Comparison of ENCODE assay signal across 9 mouse cellular contexts in the genomic region with DNA sequence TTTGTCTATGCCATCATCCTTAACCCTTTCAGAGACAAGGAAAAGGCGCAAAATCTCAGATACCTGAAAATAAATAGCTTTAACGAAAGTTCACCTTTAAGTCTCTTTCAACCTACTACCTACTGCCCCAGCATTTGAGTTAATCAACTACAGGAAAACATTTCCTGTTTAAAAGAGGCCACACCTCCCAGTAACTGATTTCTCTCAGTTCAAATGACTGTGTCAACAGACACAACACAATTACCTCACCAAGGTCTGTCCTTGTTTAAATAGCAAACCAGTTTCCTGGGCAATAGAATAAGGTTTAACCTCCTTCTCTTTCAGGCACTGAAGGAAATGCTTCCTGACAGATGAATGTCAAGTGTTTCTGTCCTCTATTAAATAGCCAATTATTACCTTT. TPM values are rescaled to one million over a fixed set of nuclear protein-coding genes. Genes with fewer than 3 reads are reported as not detected.
DNase-seq lines count a peak whose midpoint lies in the region; ATAC-seq lines count a peak whose summit lies in the region.
"Had no signal": no experiment of that assay in that cellular context is flagged by ENCODE, and none has a peak within 500 bp of the region (broad histone marks: within the 10 kb centered on the region; RNA-seq: fewer than 3 reads in every experiment).

No protein-coding gene starts in this region.

- no peak for ATAC-seq in lung, embryonic 15.5 days (ENCODE audit: borderline replicate concordance, extremely low read depth, low FRiP score, low TSS enrichment)
- ATAC-seq in liver, embryonic 15.5 days (ENCODE audit: insufficient read depth), result peak; percentile 35

- H3K9ac ChIP-seq in lung, embryonic 15.5 days, result no peak overlapping the region
- no peak overlapping the region for H3K9ac ChIP-seq in liver, embryonic 15.5 days

- H3K27ac ChIP-seq in lung, embryonic 15.5 days, result peak overlapping the region; percentile 59
- H3K27ac ChIP-seq in liver, embryonic 15.5 days (replicated peaks), result 0 out of 2 replicates have a peak overlapping the region, but pooled peaks have one; percentile 29

- no peaks in the 10 kb centered on the region for H3K27me3 ChIP-seq in lung, embryonic 15.5 days
- peaks cover 15% of the 10 kb centered on the region for H3K27me3 ChIP-seq in liver, embryonic 15.5 days

- H3K9me3 ChIP-seq in lung, embryonic 15.5 days, result no peaks in the 10 kb centered on the region
- H3K9me3 ChIP-seq in liver, embryonic 15.5 days (replicated peaks), result no peaks in the 10 kb centered on the region
- H3K9me3 ChIP-seq: megakaryocyte, embryonic 14.5 days had no signal

- peaks cover 34% of the 10 kb centered on the region for H3K36me3 ChIP-seq in lung, embryonic 15.5 days
- peaks cover 18% of the 10 kb centered on the region for H3K36me3 ChIP-seq in liver, embryonic 15.5 days (replicated peaks)

- peaks cover 40% of the 10 kb centered on the region for H3K4me1 ChIP-seq in lung, embryonic 15.5 days
- H3K4me1 ChIP-seq in liver, embryonic 15.5 days (replicated peaks), result peaks cover 38% of the 10 kb centered on the region

- WGBS in lung, embryonic 15.5 days, result 47% methylated on average over 2 of the region's 2 CpGs
- 54% methylated on average over 2 of the region's 2 CpGs for WGBS in liver, embryonic 15.5 days (ENCODE audit: insufficient replicate concordance)

- intact Hi-C loops in heart, postnatal 10 days (cut with DNase I), result loop anchor here (10.0 kb wide), 1 partner anchor 349 kb away; no protein-coding TSS in a partner anchor

- H3K4me2 ChIP-seq in lung, embryonic 15.5 days, result 0 out of 2 replicates have a peak overlapping the region, but pooled peaks have one; percentile 1
- no peak overlapping the region for H3K4me2 ChIP-seq in liver, embryonic 15.5 days

- no peak for DNase-seq in lung, postnatal 14 days
- peak; percentile 63 for DNase-seq in induced T-regulatory cell, adult 2 months (ENCODE audit: low read depth)
- peak; percentile 55 for DNase-seq in yolk sac, embryonic 10.5 days (ENCODE audit: low spot score)
- DNase-seq in heart, postnatal 10 days, result no peak
- DNase-seq in urinary bladder, adult 2 months (ENCODE audit: low spot score), result no peak
- DNase-seq: gastrocnemius, postnatal 10 days had no signal

- H3K4me3 ChIP-seq in lung, embryonic 15.5 days, result no peak overlapping the region
- H3K4me3 ChIP-seq in liver, embryonic 15.5 days (replicated peaks), result no peak overlapping the region
- H3K4me3 ChIP-seq: megakaryocyte, embryonic 14.5 days had no signal

RNA-seq across cellular contexts. Expression of a gene that starts 7.8 kb away (rescaled TPM):
- polyA plus RNA-seq in lung, embryonic 15.5 days (2015; fragmentation: Nextera tagmentation; extraction: Ambion mirVana), result 63.6 and 72.3 TPM in 2 replicates
- polyA plus RNA-seq in liver, embryonic 15.5 days (2015; fragmentation: Nextera tagmentation; extraction: Ambion mirVana), result 8.0 and 9.1 TPM in 2 replicates
- total RNA-seq in heart, postnatal 10 days (2021), result 10 to 100 TPM; 11.1 TPM
- polyA plus RNA-seq in urinary bladder, adult 2 months (2012; rRNA removed), result 77.2 and 79.5 TPM in 2 replicates

Comparison
In these comparisons a context has a peak if more than half of its experiments do, and no peak if none do; other contexts are left out.
1. DNase-seq: peak in induced T-regulatory cell, adult 2 months (single experiment) and yolk sac, embryonic 10.5 days (single experiment); none in lung, postnatal 14 days (single experiment), heart, postnatal 10 days (0 of 2) and urinary bladder, adult 2 months (single experiment).